Mouse (Mus musculus) heart, adult 2 months (tissue): ENCODE data around the gene Ndufa9. TPM values are rescaled to one million over a fixed set of nuclear protein-coding genes. Genes with fewer than 3 reads are reported as not detected.

Source experiments
- DNase-seq, 2 experiments: peaks; one replicate each; pipeline ENCODE4 v3.0.0; 2021
- H3K27ac ChIP-seq: fragments of 200-600 bp; 2 replicates; pipeline ENCODE4 v1.8.1; 2022
- H3K27me3 ChIP-seq: fragments of 200-500 bp; 2 replicates; pipeline ENCODE4 v1.6.1; 2012; ENCODE audit warnings: mild to moderate bottlenecking, low read length, inconsistent platforms, mixed read lengths; ENCODE audit not compliant: control insufficient read depth, insufficient read depth
- H3K36me3 ChIP-seq: fragments of 200-500 bp; 2 replicates; pipeline ENCODE4 v1.6.1; 2012; ENCODE audit warnings: low read length, inconsistent platforms; ENCODE audit not compliant: control insufficient read depth, insufficient read depth
- H3K4me1 ChIP-seq: fragments of 200-500 bp; 2 replicates; pipeline ENCODE4 v1.6.1; 2011; ENCODE audit warnings: low read length; ENCODE audit not compliant: control insufficient read depth, insufficient read depth
- H3K4me3 ChIP-seq: fragments of 200-600 bp; 2 replicates; pipeline ENCODE4 v1.8.1; 2022
- H3K79me2 ChIP-seq: fragments of 200-500 bp; replicated peaks from 2 replicates; pipeline ENCODE4 v1.6.1; 2012; ENCODE audit warnings: mild to moderate bottlenecking, inconsistent platforms, low read length, moderate library complexity, mixed read lengths; ENCODE audit not compliant: control insufficient read depth, insufficient read depth
- H3K9ac ChIP-seq: fragments of 200-500 bp; 2 replicates; pipeline ENCODE4 v1.6.1; 2012; ENCODE audit warnings: low read depth, mild to moderate bottlenecking, control low read depth, inconsistent platforms, low read length, mixed read lengths
- CTCF ChIP-seq: fragments of 200-600 bp; IDR thresholded peaks from 2 replicates; pipeline ENCODE4 v1.8.1; 2022; ENCODE audit warnings: antibody characterized with exemption, mild to moderate bottlenecking, moderate library complexity
- EP300 ChIP-seq: fragments of 200-500 bp; IDR thresholded peaks from 2 replicates; pipeline ENCODE4 v1.6.1; 2011; ENCODE audit warnings: low read depth, low read length, control low read depth; ENCODE audit not compliant: insufficient read depth
- POLR2A ChIP-seq: fragments of 200-500 bp; IDR thresholded peaks from 2 replicates; pipeline ENCODE4 v1.6.1; 2011; ENCODE audit warnings: mild to moderate bottlenecking, low read depth, low read length, control low read depth; ENCODE audit not compliant: insufficient read depth
- WGBS: fragments of 180-500 bp; shearing (Covaris S2); methylation state at CpG from one replicate; pipeline ENCODE4 v1.1.7; 2018; 5-methylcytosine and 5-hydroxymethylcytosine counted together
- intact Hi-C: fragments of 180-260 bp; cut with DNase I; formaldehyde crosslinking; loops from one replicate; pipeline ENCODE4 v1.15.1; 2025
- polyA plus RNA-seq: library from polyadenylated mRNA; depleted of rRNA; stranded (reverse); fragments of >200 nt; gene quantifications from 2 replicates; pipeline ENCODE4 v1.2.3, GENCODE M21; 2012
- total RNA-seq, 2 experiments: library from RNA; stranded (reverse); gene quantifications; 2 replicates each; pipeline ENCODE4 v1.2.3; 2021

Gene Ndufa9
- total and polyA plus RNA-seq, 3 experiments, result 522 to 776 (median 667) TPM

DNA sequence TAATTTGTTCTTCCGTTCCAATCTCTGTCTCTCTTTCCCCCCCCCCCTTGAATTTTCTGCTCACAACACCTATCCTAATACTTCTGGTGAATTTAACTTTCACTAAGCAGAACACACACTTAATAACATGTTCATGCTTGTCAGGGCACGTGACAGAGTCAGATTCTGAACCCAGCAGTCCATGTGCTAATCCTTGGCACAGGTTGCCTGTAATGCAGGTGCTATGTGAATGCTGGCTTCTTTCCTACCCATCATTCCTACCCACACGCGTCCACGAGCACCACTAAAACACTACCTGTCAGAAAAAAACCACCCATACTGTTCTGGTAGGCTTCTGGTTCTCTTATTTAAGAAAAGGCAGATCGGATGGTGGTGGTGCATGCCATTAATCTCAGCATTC, 54.2 kb downstream of the Ndufa9 start:
- H3K27me3 ChIP-seq, result no peaks in the 10 kb centered on the region
- intact Hi-C loops, result loop anchor here (5.0 kb wide), 1 partner anchor 143 kb away; the partner anchor contains the start of genes D6Wsu163e and Rad51ap1
- no peaks in the 10 kb centered on the region for H3K79me2 ChIP-seq
- H3K36me3 ChIP-seq, result no peaks in the 10 kb centered on the region
- H3K9ac ChIP-seq, result no peak overlapping the region
- no peak overlapping the region for H3K4me3 ChIP-seq
- H3K4me1 ChIP-seq, result no peaks in the 10 kb centered on the region
- DNase-seq, result no peak
- TF ChIP-seq EP300 (no peak), CTCF (no peak)
- no peak overlapping the region for H3K27ac ChIP-seq
- WGBS, result 82% methylated on average over 6 of the region's 6 CpGs

- H3K4me3 ChIP-seq, result no peak overlapping the region
- no peaks in the 10 kb centered on the region for H3K79me2 ChIP-seq
- H3K27me3 ChIP-seq, result no peaks in the 10 kb centered on the region
- intact Hi-C loops, result loop anchor here (5.0 kb wide), 1 partner anchor 144 kb away; the partner anchor contains the start of genes D6Wsu163e and Rad51ap1
- no peaks in the 10 kb centered on the region for H3K36me3 ChIP-seq
- no peak overlapping the region for H3K27ac ChIP-seq
- TF ChIP-seq POLR2A (no peak), CTCF (0 out of 2 replicates have a peak, but pooled peaks have one; percentile 12), EP300 (no peak)
- WGBS, result 94% methylated on average over 6 of the region's 6 CpGs
- DNase-seq, result no peak
- H3K9ac ChIP-seq, result no peak overlapping the region
- H3K4me1 ChIP-seq, result no peaks in the 10 kb centered on the region
Observed at GRCm38 (mm10) chr6:126793689-126794088, 55.2 kb downstream of the Ndufa9 start.

DNA sequence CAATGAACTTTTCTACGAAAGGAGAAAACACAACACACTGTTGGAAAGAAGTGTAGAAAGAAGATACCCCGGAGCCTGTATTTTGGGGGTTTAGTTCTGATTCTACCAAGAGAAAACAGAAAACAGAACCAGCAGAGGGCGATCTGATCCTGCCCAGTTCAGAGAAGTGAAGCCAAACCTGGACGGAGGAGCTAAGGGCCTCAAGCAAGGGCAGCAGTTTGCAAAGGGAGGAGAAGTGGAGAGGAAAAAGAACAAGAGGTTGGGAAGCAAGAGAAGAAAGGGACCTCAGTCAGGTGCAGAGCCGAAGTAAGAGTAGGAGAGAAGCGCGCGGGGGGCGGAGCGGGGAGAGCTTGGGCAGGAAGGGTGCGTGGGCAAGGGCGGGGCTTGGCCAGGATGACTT, 57.0 kb downstream of the Ndufa9 start:
- Histone ChIP-seq H3K4me1 (no peaks in the 10 kb centered on the region), H3K4me3 (peak overlapping the region; percentile 27), H3K27me3 (no peaks in the 10 kb centered on the region), H3K27ac (no peak overlapping the region), H3K36me3 (no peaks in the 10 kb centered on the region), H3K79me2 (no peaks in the 10 kb centered on the region), H3K9ac (0 out of 2 replicates have a peak overlapping the region, but pooled peaks have one; percentile 8)
- intact Hi-C loops, result loop anchor here (5.0 kb wide), 1 partner anchor 145 kb away; the partner anchor contains the start of genes D6Wsu163e and Rad51ap1
- WGBS, result 20% methylated on average over 12 of the region's 12 CpGs
- no peak for DNase-seq
- TF ChIP-seq EP300 (no peak), CTCF (peak; percentile 64)

DNA sequence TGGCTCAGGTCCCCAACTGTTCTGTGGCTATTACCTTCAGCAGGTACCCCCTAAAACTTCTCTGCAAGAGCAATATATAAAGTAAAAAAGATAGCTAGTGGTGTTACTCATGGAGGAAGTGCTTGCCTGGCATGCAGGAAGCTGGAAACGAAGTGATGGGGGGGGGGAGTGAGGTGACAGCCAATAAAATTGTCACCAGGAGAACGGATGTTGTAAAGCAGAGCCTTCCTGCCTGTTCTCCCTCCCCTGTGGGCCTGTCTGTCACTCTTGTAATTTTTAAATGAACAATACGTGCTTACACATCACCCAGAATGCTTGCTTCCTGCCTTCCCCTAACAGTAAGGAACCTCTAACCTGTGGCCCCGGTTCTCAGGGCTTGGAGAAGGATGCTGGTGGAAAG, 57.4 kb downstream of the Ndufa9 start:
- Histone ChIP-seq H3K4me3 (no peak overlapping the region), H3K36me3 (no peaks in the 10 kb centered on the region), H3K79me2 (no peaks in the 10 kb centered on the region), H3K9ac (no peak overlapping the region), H3K27me3 (no peaks in the 10 kb centered on the region), H3K27ac (no peak overlapping the region), H3K4me1 (no peaks in the 10 kb centered on the region)
- TF ChIP-seq CTCF (no peak), EP300 (no peak), POLR2A (no peak)
- 20% methylated on average over 4 of the region's 4 CpGs for WGBS
- intact Hi-C loops, result loop anchor here (5.0 kb wide), 1 partner anchor 146 kb away; the partner anchor contains the start of genes D6Wsu163e and Rad51ap1
- DNase-seq, result no peak

DNA sequence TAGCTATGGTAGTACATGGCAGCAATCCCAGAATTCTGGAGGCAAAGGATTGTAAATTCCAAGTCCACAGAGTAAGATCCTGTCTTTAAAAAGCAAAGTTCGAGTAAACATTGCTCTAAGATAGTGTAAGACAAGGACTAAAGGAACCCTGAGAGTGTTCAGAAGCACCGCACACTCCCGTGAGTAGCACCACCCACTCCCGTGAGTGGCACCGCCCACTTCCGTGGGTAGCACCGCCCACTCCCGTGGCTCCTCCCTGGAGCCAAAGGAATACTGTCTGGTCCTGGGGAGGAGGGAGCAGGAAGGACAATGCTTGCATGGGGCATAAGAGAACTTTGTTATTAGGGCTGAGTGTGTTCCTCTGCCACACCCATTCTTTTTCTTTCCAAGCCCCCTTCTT, 60.1 kb downstream of the Ndufa9 start:
- no peaks in the 10 kb centered on the region for H3K36me3 ChIP-seq
- TF ChIP-seq CTCF, result no peak
- TF ChIP-seq POLR2A, result no peak
- TF ChIP-seq EP300, result no peak
- H3K27ac ChIP-seq, result no peak overlapping the region
- no peak overlapping the region for H3K4me3 ChIP-seq
- no peak overlapping the region for H3K9ac ChIP-seq
- no peaks in the 10 kb centered on the region for H3K4me1 ChIP-seq
- whole genome bisulfite sequencing, result 58% methylated on average over 8 of the region's 8 CpGs
- no peaks in the 10 kb centered on the region for H3K27me3 ChIP-seq
- intact Hi-C loops, result no loop called here
- no peaks in the 10 kb centered on the region for H3K79me2 ChIP-seq
- DNase-seq, result no peak

DNA sequence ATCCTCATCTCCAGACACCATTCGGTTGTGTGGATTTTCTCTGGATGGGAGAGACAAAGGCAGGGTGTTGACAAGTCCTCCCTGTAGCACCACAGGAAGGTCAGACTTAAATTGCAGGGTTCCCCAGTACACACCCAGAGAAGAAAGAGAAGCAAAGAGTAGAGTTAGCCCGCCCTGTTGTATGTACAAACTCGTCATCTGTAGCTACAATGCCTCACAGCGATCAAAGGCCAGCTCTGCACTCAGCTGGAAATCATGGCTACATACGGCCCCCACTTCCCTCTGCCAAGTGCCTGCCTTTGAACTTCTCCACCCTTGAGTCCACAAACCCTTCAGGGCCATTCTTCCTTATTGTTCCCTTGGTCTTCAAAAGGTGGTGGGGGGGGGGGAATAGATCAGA, 64.7 kb downstream of the Ndufa9 start:
- H3K79me2 ChIP-seq, result no peaks in the 10 kb centered on the region
- intact Hi-C loops, result no loop called here
- H3K9ac ChIP-seq, result no peak overlapping the region
- H3K27me3 ChIP-seq, result no peaks in the 10 kb centered on the region
- no peak overlapping the region for H3K27ac ChIP-seq
- no peak overlapping the region for H3K4me3 ChIP-seq
- no peak for DNase-seq
- no peaks in the 10 kb centered on the region for H3K4me1 ChIP-seq
- no peaks in the 10 kb centered on the region for H3K36me3 ChIP-seq
- TF ChIP-seq EP300 (no peak), POLR2A (no peak), CTCF (no peak)
- 48% methylated on average over 5 of the region's 5 CpGs for WGBS

DNA sequence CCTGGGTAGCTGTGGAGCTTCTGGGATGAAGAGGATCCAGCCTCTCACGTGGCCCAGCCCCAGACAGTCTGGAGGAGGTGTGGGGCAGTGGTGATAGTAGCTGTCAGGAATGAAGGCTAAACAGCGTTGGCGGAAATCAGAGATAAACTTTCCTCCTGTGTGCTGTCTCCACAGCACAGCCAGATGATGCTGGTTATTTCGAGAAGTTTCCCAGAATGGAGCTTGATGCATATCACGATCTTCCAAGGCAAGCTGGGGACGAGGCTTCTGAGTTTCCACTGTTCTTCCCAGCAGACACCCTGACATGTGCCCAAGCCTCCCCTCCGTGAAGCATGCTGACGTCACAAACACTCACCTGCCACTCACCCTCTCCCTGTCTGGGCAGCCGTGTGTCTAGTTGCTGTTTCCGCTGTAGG, 65.3 kb downstream of the Ndufa9 start:
- Histone ChIP-seq H3K4me1 (no peaks in the 10 kb centered on the region), H3K4me3 (no peak overlapping the region), H3K36me3 (no peaks in the 10 kb centered on the region), H3K27me3 (no peaks in the 10 kb centered on the region), H3K27ac (no peak overlapping the region), H3K79me2 (no peaks in the 10 kb centered on the region), H3K9ac (no peak overlapping the region)
- intact Hi-C loops, result no loop called here
- WGBS, result 26% methylated on average over 10 of the region's 10 CpGs
- no peak for DNase-seq
- TF ChIP-seq CTCF (no peak), EP300 (no peak), POLR2A (no peak)
